Mouse (Mus musculus) spleen, postnatal 36 days (tissue): ENCODE results near the gene 9930111J21Rik1.
A peak's percentile ranks its signal among the peaks of the same experiment; 100 is the strongest.

Experiments
- DNase-seq, 2 experiments: peaks; one replicate each; pipeline ENCODE4 v3.0.0; 2022; ENCODE audit warnings: low spot score in 2 of 2, mixed read lengths in 1 of 2

The 9930111J21Rik1 gene

GRCm38 (mm10) chr11:48918380-48918779, 60.8 kb downstream of the 9930111J21Rik1 start:
- DNase-seq: no peak

DNA sequence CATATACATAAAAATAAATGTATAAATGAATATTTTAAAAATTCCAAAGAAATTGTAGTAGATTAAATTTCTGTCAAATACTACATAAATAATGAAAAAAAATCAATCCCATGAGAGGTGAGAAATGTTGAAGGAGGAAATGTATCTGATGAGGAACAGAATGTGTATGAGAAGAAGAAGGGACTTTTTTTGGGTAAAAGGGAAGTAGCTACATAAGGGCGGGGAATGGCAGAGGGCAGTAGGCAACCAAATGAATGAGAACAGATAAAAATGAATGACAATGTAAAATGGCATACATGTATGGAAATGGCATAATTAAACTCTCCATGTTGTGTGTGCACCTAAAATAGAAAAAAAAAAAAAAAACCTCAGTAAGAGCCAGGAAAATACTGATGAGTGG, 65.6 kb downstream of the 9930111J21Rik1 start:
- peak in 1 of 2 experiments; percentile 16 for DNase-seq

DNA sequence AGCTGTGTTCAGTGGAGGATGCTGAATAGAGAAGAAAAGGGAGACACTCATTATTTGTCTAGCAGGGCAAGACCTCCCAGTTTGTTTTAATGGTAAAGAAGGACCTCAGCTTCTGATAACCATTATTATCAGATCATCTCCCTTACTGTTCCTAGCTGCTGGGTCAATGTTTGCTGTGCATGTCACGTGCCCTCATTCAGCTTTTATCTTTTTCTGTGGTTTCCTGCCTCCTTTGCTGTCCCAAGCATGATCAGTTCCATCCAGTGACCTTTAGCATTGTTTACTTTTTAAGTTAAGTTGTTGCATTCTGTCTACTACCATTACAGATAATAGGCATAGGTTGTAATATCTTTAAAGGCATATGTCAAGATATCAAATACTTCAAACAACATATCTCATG, 70.7 kb downstream of the 9930111J21Rik1 start:
- no peak for DNase-seq

DNA sequence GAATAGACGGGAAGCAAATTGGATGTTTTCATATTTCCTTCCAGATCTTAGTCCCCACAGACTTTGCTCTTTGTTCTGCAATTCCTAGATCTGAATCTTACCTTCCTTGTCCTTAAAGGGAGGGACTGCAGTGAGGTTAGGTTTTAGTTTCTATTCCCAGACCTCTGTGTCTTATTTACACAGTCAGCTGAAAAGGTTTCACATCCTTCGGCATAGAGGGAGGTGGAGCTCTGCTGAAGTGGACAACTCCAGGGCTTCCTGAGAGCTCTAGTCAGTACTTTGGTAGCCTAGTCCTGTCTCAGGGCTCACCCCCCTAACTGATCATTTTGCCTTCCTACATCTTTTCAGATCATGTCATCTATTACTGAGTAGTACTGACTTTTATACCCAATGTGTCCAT, 77.2 kb downstream of the 9930111J21Rik1 start, which contains the start of gene Gm5431:
Gm5431 (minus strand) TSS at position 194 of the 400 bp plus-strand sequence.
- DNase-seq: peak; percentile 54 to 64

GRCm38 (mm10) chr11:48901567-48901930, 77.6 kb downstream of the 9930111J21Rik1 start:
- DNase-seq: peak; percentile 65 to 66

GRCm38 (mm10) chr11:48900654-48901566, 78.3 kb downstream of the 9930111J21Rik1 start:
- DNase-seq: peak; percentile 66 to 76

DNA sequence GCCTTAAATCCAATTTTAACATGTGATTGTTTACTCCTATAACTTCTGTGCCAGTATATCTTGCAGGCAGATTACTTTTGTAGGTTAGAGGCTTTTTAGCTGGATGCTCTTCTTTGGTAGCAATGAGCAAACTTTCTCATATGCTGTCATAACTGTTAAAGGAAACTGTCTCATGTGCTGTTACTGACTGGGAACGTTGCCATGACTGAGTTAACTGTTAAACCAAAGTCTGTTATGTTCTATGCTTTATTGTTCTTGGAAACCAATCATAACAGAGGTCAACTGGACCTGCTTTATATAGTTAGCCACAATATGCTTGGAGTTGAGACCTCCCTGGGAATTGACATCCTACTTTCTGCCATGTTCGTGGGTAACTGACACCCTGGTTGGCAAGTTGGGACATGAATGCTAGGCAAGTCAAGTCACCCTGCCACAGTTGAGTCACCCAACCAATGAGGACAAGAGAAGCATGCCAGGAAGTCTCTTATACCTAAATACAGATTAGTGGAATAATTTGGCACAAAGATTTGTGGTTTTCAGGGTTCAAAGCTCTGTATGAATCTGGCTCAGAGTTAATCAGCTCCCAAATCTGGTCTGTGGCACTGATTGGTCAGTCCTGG, 80.3 kb downstream of the 9930111J21Rik1 start:
- no peak for DNase-seq
